Mouse (Mus musculus): ENCODE data around the gene Plcxd2. TPM values are rescaled to one million over a fixed set of nuclear protein-coding genes. Genes with fewer than 3 reads are reported as not detected.
A peak's percentile ranks its signal among the peaks of the same experiment; 100 is the strongest.

Plcxd2 gene
- polyA plus RNA-seq, 1 experiment from 2014 or later: 12.6 TPM

GRCm38 (mm10) chr16:45930308-45930707 is 79.7 kb downstream of the Plcxd2 start:
- no peak for ATAC-seq
- no peaks in the 10 kb centered on the region for H3K4me1 ChIP-seq

GRCm38 (mm10) chr16:45928090-45928489 is 81.9 kb downstream of the Plcxd2 start:
- no peak overlapping the region for H3K27ac ChIP-seq
- WGBS: 92% methylated on average over 4 of the region's 4 CpGs

More at GRCm38 (mm10) chr16:45930308-45930707, 79.7 kb downstream of the Plcxd2 start:
- H3K27me3 ChIP-seq: no peaks in the 10 kb centered on the region
- H3K9me3 ChIP-seq (replicated peaks): no peaks in the 10 kb centered on the region
- WGBS: 93% methylated on average over 3 of the region's 3 CpGs
- H3K27ac ChIP-seq: no peak overlapping the region
- H3K36me3 ChIP-seq (ENCODE audit: poor library complexity, severe bottlenecking): no peaks in the 10 kb centered on the region
- H3K4me3 ChIP-seq: no peak overlapping the region
- H3K4me2 ChIP-seq: no peak overlapping the region
- no peak overlapping the region for H3K9ac ChIP-seq

GRCm38 (mm10) chr16:45927601-45928000 is 82.4 kb downstream of the Plcxd2 start:
- H3K9ac ChIP-seq: no peak overlapping the region
- no peaks in the 10 kb centered on the region for H3K36me3 ChIP-seq (ENCODE audit: poor library complexity, severe bottlenecking)
- ATAC-seq: no peak
- no peak overlapping the region for H3K4me2 ChIP-seq
- WGBS: 78% methylated on average over 3 of the region's 3 CpGs
- no peaks in the 10 kb centered on the region for H3K27me3 ChIP-seq
- no peaks in the 10 kb centered on the region for H3K4me1 ChIP-seq
- H3K4me3 ChIP-seq: no peak overlapping the region
- H3K27ac ChIP-seq: no peak overlapping the region
- H3K9me3 ChIP-seq (replicated peaks): no peaks in the 10 kb centered on the region

More at GRCm38 (mm10) chr16:45928090-45928489, 81.9 kb downstream of the Plcxd2 start:
- H3K4me3 ChIP-seq: no peak overlapping the region
- H3K9ac ChIP-seq: no peak overlapping the region
- no peaks in the 10 kb centered on the region for H3K36me3 ChIP-seq (ENCODE audit: poor library complexity, severe bottlenecking)
- H3K4me2 ChIP-seq: no peak overlapping the region
- H3K4me1 ChIP-seq: no peaks in the 10 kb centered on the region
- H3K27me3 ChIP-seq: no peaks in the 10 kb centered on the region
- ATAC-seq: no peak
- no peaks in the 10 kb centered on the region for H3K9me3 ChIP-seq (replicated peaks)

- H3K27ac ChIP-seq: no peak overlapping the region
- no peaks in the 10 kb centered on the region for H3K36me3 ChIP-seq (ENCODE audit: poor library complexity, severe bottlenecking)
- H3K4me1 ChIP-seq: no peaks in the 10 kb centered on the region
- H3K4me2 ChIP-seq: no peak overlapping the region
- H3K9ac ChIP-seq: no peak overlapping the region
- no peak overlapping the region for H3K4me3 ChIP-seq
- no peak for ATAC-seq
- no peaks in the 10 kb centered on the region for H3K9me3 ChIP-seq (replicated peaks)
- 88% methylated on average over 5 of the region's 5 CpGs for WGBS
- H3K27me3 ChIP-seq: no peaks in the 10 kb centered on the region
Observed at GRCm38 (mm10) chr16:45926875-45927274, 83.1 kb downstream of the Plcxd2 start.

GRCm38 (mm10) chr16:45923731-45924424 is 86.1 kb downstream of the Plcxd2 start:
- Histone ChIP-seq H3K27me3 (no peaks in the 10 kb centered on the region), H3K27ac (no peak overlapping the region), H3K36me3 (ENCODE audit: poor library complexity, severe bottlenecking) (no peaks in the 10 kb centered on the region), H3K9me3 (replicated peaks) (no peaks in the 10 kb centered on the region), H3K4me1 (no peaks in the 10 kb centered on the region), H3K9ac (no peak overlapping the region), H3K4me3 (no peak overlapping the region), H3K4me2 (no peak overlapping the region)
- ATAC-seq: no peak
- WGBS: 84% methylated on average over 6 of the region's 6 CpGs

GRCm38 (mm10) chr16:45922546-45923229 is 87.3 kb downstream of the Plcxd2 start:
- Histone ChIP-seq H3K36me3 (ENCODE audit: poor library complexity, severe bottlenecking) (no peaks in the 10 kb centered on the region), H3K9ac (no peak overlapping the region), H3K9me3 (replicated peaks) (no peaks in the 10 kb centered on the region), H3K4me1 (no peaks in the 10 kb centered on the region), H3K27me3 (no peaks in the 10 kb centered on the region), H3K27ac (no peak overlapping the region), H3K4me3 (no peak overlapping the region), H3K4me2 (no peak overlapping the region)
- ATAC-seq: no peak
- WGBS: 77% methylated on average over 8 of the region's 8 CpGs

- H3K27me3 ChIP-seq: no peaks in the 10 kb centered on the region
- H3K27ac ChIP-seq: no peak overlapping the region
- H3K4me1 ChIP-seq: no peaks in the 10 kb centered on the region
- no peak overlapping the region for H3K4me2 ChIP-seq
- H3K4me3 ChIP-seq: no peak overlapping the region
- WGBS: 72% methylated on average over 8 of the region's 8 CpGs
- H3K36me3 ChIP-seq (ENCODE audit: poor library complexity, severe bottlenecking): no peaks in the 10 kb centered on the region
- ATAC-seq: peak; percentile 75; the same call in 1 of the 2 replicates
- no peak overlapping the region for H3K9ac ChIP-seq
- no peaks in the 10 kb centered on the region for H3K9me3 ChIP-seq (replicated peaks)
Observed at GRCm38 (mm10) chr16:45919572-45919971, 90.4 kb downstream of the Plcxd2 start.

Other genes with a start within 250 kb of the Plcxd2 start
- 11.3 and 13.2 TPM in 2 replicates for gene Phldb2, start 56.6 kb downstream of the Plcxd2 start, polyA plus RNA-seq (2015; fragmentation: Nextera tagmentation; extraction: Ambion mirVana)
- gene Cd96, start 110.0 kb upstream of the Plcxd2 start, polyA plus RNA-seq (2015; fragmentation: Nextera tagmentation; extraction: Ambion mirVana): not detected in 2 replicates
- 2.5 and 5.0 TPM in 2 replicates for gene Gm4737, start 144.9 kb upstream of the Plcxd2 start, polyA plus RNA-seq (2015; fragmentation: Nextera tagmentation; extraction: Ambion mirVana)

All from forebrain, embryonic 13.5 days (tissue).